Mouse (Mus musculus) stomach, embryonic 16.5 days (tissue): ENCODE measurements at regions not wholly inside any gene's neighbourhood (a gene's known extent, or its start where the extent isn't known, plus 50 kb on each side); places are given as distances from the start of the nearest gene placed in this dataset.

ENCODE experiments used
- ATAC-seq: fragments of 200-750 bp; cut with Nextera tagmentation; 2 replicates; pipeline ENCODE4 v1.8.0; 2017; ENCODE audit warnings: moderate number of reproducible peaks, moderate TSS enrichment; ENCODE audit not compliant: insufficient read depth, low FRiP score
- H3K27ac ChIP-seq: fragments of 300-500 bp; sonication (generic); 2 replicates; pipeline ENCODE4 v1.5.1; 2014; ENCODE audit warnings: low read length
- H3K27me3 ChIP-seq: fragments of 300-500 bp; sonication (generic); 2 replicates; pipeline ENCODE4 v1.6.1; 2014; ENCODE audit warnings: low read length, control low read depth, mixed read lengths; ENCODE audit not compliant: control insufficient read depth, insufficient read depth
- H3K36me3 ChIP-seq: fragments of 300-500 bp; sonication (generic); 2 replicates; pipeline ENCODE4 v1.6.1; 2014; ENCODE audit warnings: low read length; ENCODE audit not compliant: control insufficient read depth, insufficient read depth
- H3K4me1 ChIP-seq: fragments of 300-500 bp; sonication (generic); 2 replicates; pipeline ENCODE4 v1.6.1; 2014; ENCODE audit warnings: low read length, control low read depth, mixed read lengths; ENCODE audit not compliant: control insufficient read depth, insufficient read depth
- H3K4me2 ChIP-seq: fragments of 300-500 bp; sonication (generic); 2 replicates; pipeline ENCODE4 v1.6.1; 2014; ENCODE audit warnings: low read depth, low read length, mixed read lengths
- H3K4me3 ChIP-seq: fragments of 300-500 bp; sonication (generic); replicated peaks from 2 replicates; pipeline ENCODE4 v1.5.1; 2014; ENCODE audit warnings: mild to moderate bottlenecking, low read length
- H3K9ac ChIP-seq: fragments of 300-500 bp; sonication (generic); 2 replicates; pipeline ENCODE4 v1.6.1; 2014; ENCODE audit warnings: low read length
- H3K9me3 ChIP-seq: fragments of 300-500 bp; sonication (generic); replicated peaks from 2 replicates; pipeline ENCODE4 v1.6.1; 2016; ENCODE audit warnings: low read length, control low read depth; ENCODE audit not compliant: control insufficient read depth
- WGBS: fragments of 180-500 bp; shearing (Covaris S2); extraction: QIAGEN DNeasy Blood & Tissue Kit; methylation state at CpG from one replicate; pipeline ENCODE4 v1.1.7; 2014; 5-methylcytosine and 5-hydroxymethylcytosine counted together

DNA sequence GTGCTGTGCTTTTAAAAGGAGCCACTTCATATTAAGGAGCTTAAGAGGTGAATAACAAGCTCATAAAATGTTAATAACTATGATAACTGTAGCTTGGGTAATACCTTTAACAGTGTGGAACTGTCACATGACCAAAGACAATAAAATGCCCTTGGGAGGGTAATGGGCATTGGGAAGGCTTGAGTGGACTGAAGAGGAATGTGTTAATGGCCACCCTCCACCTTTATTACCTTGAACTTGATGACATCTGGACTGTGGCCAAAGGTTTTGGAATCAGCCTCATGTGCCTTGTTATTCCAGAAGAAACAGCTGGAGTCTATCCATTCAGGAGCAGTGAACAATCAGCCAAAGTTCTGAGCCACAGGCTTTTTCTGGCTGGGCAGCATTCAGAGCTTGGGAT, 451.0 kb upstream of the Tenm4 start:
- Histone ChIP-seq H3K36me3 (no peaks in the 10 kb centered on the region), H3K27me3 (no peaks in the 10 kb centered on the region), H3K4me3 (no peak overlapping the region), H3K9ac (no peak overlapping the region), H3K4me2 (no peak overlapping the region), H3K4me1 (no peaks in the 10 kb centered on the region), H3K27ac (no peak overlapping the region), H3K9me3 (no peaks in the 10 kb centered on the region; the same call in 1 of the 2 replicates)
- no peak for ATAC-seq

DNA sequence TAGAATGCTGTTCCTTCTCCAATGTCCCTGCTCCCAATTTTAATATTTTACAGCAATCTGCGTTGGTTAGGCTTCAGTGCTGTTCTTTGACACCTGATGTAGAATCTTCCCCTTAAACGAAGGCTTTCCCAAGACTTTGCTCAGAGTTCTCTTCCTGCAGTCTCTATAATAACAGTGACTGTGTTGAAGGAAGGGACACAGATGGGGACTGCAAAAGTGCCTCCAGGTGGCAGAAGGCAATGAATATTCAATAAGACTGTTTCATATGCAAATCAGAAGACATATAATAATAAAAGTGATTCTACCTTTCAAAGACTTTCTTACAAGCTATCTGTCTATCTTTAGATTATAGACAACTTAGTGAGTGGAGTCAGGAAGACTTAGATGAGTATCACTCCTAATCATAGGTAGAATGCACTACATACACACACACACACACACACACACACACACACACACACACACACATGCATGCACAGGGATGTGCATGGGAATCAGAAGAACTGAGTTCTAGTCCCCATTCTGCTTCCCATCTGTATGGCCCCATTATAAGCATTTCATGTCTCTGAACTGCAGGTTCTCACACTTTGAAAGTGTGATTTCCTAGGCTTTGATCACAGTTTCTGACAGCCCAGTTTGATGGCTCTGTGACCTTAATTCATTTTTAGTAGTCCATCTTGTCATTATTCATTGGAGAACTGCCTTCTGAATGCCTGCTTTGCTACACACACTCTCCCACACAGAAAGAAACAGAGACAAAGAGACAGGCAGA, 445.1 kb upstream of the Tenm4 start:
- no peak for ATAC-seq
- H3K4me3 ChIP-seq = no peak overlapping the region
- no peaks in the 10 kb centered on the region for H3K4me1 ChIP-seq
- H3K36me3 ChIP-seq = no peaks in the 10 kb centered on the region
- H3K27ac ChIP-seq = no peak overlapping the region
- no peak overlapping the region for H3K4me2 ChIP-seq
- 82% methylated on average over 2 of the region's 2 CpGs for WGBS
- no peak overlapping the region for H3K9ac ChIP-seq
- H3K27me3 ChIP-seq = no peaks in the 10 kb centered on the region
- H3K9me3 ChIP-seq = no peaks in the 10 kb centered on the region

DNA sequence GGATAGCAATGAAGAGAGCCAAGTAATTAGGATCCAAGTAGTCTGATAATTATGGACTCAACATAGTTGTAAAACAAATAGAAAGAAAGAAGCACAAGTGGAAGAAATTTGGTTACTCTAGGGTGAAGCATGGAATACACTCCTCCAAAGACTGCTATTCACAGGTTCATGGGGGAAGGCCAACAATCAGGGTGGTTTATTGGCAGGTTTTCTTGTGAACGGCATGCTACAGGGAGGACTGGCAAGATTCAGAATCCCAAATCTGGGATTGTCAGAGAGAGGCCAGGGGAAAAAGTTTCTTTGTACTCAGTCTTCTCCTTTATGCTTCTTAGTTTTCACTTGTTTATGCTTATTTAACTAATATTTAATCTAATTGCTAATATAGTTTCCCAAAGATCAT, 437.2 kb upstream of the Tenm4 start:
- 83% methylated on average over 1 of the region's 1 CpGs for WGBS

DNA sequence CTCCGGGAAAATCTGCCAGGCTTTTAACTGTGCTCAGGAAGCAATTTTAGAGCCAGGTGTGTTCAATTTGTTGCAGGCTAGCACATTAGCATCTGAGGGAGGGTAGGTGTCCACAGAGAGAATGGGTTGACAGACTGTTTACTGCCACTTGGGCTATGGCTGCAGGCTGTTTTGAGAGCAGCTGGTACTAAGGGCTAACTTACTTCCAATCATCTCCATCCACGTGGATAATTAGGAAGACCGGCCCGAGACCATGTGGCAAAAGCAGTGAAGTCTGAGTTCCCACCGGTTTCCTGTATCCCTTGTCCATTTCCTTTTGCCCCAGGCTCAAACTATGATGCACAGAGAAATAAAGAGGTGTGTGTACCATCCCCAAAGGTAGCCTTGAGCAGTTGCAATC, 436.5 kb upstream of the Tenm4 start:
- Histone ChIP-seq H3K27ac (no peak overlapping the region), H3K36me3 (no peaks in the 10 kb centered on the region), H3K4me2 (no peak overlapping the region), H3K9me3 (no peaks in the 10 kb centered on the region), H3K27me3 (no peaks in the 10 kb centered on the region), H3K4me1 (no peaks in the 10 kb centered on the region), H3K4me3 (no peak overlapping the region), H3K9ac (no peak overlapping the region)
- no peak for ATAC-seq
- 74% methylated on average over 5 of the region's 5 CpGs for WGBS

More for the DNA sequence above, 437.2 kb upstream of the Tenm4 start:
- no peak overlapping the region for H3K4me2 ChIP-seq
- no peak for ATAC-seq
- no peaks in the 10 kb centered on the region for H3K27me3 ChIP-seq
- H3K9me3 ChIP-seq = no peaks in the 10 kb centered on the region
- H3K36me3 ChIP-seq = no peaks in the 10 kb centered on the region
- no peak overlapping the region for H3K27ac ChIP-seq
- H3K4me3 ChIP-seq = no peak overlapping the region
- no peak overlapping the region for H3K9ac ChIP-seq
- H3K4me1 ChIP-seq = no peaks in the 10 kb centered on the region

DNA sequence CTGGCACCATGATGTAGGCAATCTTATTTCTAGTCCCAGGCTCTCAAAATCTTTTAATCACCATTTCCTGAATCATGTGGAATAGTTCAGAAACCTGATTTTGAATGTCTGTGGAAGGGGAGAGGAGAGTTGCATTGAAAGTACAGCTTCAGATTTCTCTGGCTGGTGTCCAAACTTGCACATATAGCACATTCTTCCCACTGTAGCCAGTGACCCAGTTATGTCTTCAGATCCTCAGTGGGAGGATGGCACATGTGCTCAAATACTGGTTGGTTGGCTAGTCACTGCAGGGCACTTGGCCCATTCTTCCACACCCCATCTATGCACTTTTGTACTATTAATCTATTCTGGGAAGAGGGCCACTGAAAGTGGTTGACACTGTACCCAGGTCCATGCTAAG, 434.3 kb upstream of the Tenm4 start:
- Histone ChIP-seq H3K27ac (no peak overlapping the region), H3K4me3 (no peak overlapping the region), H3K9me3 (no peaks in the 10 kb centered on the region), H3K9ac (no peak overlapping the region), H3K4me2 (no peak overlapping the region), H3K36me3 (no peaks in the 10 kb centered on the region), H3K27me3 (no peaks in the 10 kb centered on the region), H3K4me1 (no peaks in the 10 kb centered on the region)
- no peak for ATAC-seq

DNA sequence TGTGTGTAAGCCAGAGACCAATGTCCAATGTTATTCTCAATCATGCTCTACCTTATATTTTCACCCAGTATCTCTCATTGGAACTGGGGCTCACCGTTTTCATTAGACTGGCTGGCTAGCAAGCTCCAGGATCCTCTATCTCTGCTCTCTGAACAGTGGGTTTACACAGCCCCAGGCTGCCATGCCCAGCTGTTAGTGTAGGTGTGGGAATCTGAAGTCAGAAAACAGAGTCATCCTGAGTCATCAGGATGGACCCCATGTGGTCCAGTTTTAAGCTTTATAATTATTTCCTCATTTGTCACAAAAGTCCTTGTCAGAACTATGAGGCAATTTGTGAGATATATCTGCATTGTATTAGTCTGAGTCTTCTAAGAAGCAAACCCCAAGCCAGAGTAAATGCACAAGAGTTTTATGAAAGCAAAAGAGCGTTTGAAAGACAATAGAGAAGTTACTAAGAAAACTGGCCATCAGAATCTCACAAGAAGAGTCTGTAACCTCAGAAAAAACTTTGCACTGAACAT, 432.3 kb upstream of the Tenm4 start:
- no peaks in the 10 kb centered on the region for H3K27me3 ChIP-seq
- 75% methylated on average over 2 of the region's 2 CpGs for WGBS
- no peak overlapping the region for H3K9ac ChIP-seq
- no peak overlapping the region for H3K4me3 ChIP-seq
- no peak for ATAC-seq
- no peaks in the 10 kb centered on the region for H3K4me1 ChIP-seq
- no peaks in the 10 kb centered on the region for H3K9me3 ChIP-seq
- no peaks in the 10 kb centered on the region for H3K36me3 ChIP-seq
- H3K27ac ChIP-seq = no peak overlapping the region
- no peak overlapping the region for H3K4me2 ChIP-seq

DNA sequence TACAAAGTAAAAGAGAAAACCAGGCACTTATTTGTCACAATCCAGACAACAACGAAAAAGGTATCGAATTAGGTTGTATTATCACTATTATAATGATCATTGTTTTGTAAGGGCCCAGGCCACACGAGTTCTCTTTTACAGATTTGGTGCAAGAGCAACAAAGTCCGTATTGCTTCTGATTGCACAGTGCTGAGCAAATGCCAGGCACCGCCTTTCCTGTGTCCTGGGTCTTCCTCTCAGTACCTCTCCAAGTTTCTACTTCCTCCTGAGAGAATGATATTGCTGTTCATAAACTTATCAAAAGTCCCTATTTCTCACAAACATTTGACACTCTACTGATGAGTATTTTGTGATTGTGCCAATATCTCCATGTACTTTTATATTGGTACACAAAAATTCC, 431.3 kb upstream of the Tenm4 start:
- 81% methylated on average over 5 of the region's 5 CpGs for WGBS

DNA sequence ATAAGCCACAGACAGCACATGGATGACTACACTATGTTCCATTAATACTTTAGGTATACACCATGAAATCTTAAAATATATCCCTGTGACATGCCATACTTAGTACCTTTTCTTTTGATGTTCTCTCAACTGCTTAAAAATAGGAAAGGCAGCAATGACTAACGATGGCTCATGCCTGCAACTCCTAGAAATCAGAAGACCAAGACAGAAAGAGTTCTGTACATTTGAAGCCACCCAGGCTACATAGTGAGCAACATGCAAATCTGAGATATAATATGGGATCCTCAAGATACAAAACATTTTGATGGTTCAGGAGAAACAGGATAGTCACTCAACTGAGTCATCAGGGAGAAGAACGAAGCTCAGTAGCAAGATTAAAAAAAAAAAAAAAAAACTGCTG, 412.7 kb upstream of the Tenm4 start:
- Histone ChIP-seq H3K4me1 (no peaks in the 10 kb centered on the region), H3K36me3 (no peaks in the 10 kb centered on the region), H3K9me3 (no peaks in the 10 kb centered on the region), H3K4me2 (no peak overlapping the region), H3K4me3 (no peak overlapping the region), H3K9ac (no peak overlapping the region), H3K27me3 (no peaks in the 10 kb centered on the region), H3K27ac (no peak overlapping the region)
- no peak for ATAC-seq
- whole genome bisulfite sequencing = 79% methylated on average over 2 of the region's 2 CpGs

More for the DNA sequence above, 431.3 kb upstream of the Tenm4 start:
- no peaks in the 10 kb centered on the region for H3K36me3 ChIP-seq
- H3K9me3 ChIP-seq = no peaks in the 10 kb centered on the region
- no peaks in the 10 kb centered on the region for H3K4me1 ChIP-seq
- H3K27me3 ChIP-seq = no peaks in the 10 kb centered on the region
- H3K4me2 ChIP-seq = no peak overlapping the region
- H3K27ac ChIP-seq = no peak overlapping the region
- ATAC-seq = no peak
- no peak overlapping the region for H3K4me3 ChIP-seq
- H3K9ac ChIP-seq = no peak overlapping the region

DNA sequence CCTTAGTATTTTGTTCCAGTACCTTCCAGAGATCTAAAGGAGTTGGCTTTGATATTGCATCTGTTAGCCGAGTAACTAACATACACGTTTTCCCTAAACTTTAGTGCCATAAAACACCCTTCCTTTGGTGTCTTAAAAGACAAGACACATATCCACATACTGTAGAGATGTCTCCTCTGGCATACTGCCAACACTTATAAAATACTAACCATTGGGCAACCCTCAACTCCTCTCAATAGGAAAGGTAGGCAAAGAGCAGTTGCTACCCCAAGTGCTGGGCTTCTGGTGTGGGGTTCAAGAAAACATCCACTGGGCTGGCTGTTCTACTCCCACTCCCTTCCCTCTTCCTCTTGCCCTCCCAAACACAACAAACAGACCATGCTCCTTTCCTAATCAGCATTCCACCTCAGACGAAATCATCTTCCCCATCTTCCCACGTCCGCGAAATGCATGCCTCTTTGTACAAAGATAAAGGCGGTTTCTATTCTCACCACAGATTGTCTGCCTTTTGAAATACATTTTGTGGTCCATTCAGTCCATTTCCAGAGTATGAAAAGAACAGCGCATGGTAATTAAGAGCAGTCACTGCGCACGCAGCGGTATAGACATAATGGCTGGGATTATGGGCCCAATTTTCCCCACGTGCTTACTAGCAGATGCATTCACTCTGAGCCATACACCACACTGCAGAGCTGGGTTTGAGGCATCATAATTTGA, 409.9 kb upstream of the Tenm4 start:
- 90% methylated on average over 12 of the region's 12 CpGs for WGBS
- H3K36me3 ChIP-seq = no peaks in the 10 kb centered on the region
- no peaks in the 10 kb centered on the region for H3K4me1 ChIP-seq
- no peak overlapping the region for H3K9ac ChIP-seq
- no peak for ATAC-seq
- H3K4me3 ChIP-seq = no peak overlapping the region
- no peak overlapping the region for H3K27ac ChIP-seq
- no peaks in the 10 kb centered on the region for H3K27me3 ChIP-seq
- H3K4me2 ChIP-seq = no peak overlapping the region
- H3K9me3 ChIP-seq = no peaks in the 10 kb centered on the region
